Mouse (Mus musculus) cerebellum, postnatal 4 days (tissue): ENCODE measurements at regions not wholly inside any gene's neighbourhood (a gene's known extent, or its start where the extent isn't known, plus 50 kb on each side); places are given as distances from the start of the nearest gene placed in this dataset.

Source experiments
- DNase-seq, 2 experiments: peaks; one replicate each; pipeline ENCODE4 v3.0.0; 2022; ENCODE audit warnings: low spot score in 2 of 2, mixed read lengths in 1 of 2

DNA sequence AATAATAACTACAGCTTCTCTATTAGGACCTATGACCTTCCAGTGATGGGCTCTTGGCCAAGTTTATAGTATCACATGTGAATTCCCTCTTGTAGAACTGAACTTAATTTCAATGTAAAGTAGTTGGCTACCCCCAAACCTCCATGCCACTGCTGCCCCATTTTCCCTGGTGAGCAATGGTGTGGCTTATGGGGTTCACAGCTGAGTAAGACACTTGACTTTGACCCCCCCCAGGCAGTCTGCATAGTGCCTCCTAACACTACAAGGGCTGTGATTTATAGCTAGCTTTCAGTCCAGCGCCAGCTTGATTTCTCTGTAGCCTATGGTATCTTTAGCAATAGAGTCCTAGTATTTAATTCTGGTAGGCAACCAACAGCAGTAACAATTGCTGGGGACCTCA lies 113.1 kb downstream of the Mis18a start:
- no peak for DNase-seq

DNA sequence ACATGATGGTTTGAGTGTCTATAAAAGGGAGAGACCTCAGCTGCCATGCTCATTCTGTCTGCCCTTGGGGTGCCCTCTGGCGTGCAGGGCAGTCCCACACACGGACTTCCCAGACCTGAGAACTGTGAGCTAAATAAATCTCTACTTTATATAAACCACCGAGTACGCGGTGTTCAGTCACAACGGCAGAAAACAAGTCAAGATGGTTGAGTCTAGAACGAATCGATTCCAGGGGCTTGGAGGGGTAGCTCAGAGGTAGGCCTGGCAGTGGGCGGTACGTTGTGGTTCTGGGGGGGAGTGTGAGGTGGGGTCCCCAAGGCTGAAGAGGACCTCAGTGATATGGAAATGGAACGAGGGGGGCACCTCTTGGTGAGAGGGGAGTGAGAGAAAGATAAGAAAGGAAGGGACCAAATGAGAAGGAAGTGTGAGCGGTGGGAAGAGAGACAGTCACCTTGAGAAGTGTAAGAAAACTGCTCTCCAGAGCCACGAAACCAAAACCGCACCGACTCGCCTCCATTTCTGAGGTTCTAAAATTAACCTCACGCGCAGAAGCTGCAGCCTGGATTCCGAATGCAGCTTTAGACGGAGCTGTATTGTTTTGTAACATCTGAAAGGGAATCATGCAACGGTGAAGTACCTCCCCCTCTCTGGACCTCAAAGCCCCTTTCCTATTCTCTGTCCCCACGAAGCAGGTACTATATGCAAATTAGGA lies 117.0 kb downstream of the Mis18a start:
- DNase-seq, result no peak

DNA sequence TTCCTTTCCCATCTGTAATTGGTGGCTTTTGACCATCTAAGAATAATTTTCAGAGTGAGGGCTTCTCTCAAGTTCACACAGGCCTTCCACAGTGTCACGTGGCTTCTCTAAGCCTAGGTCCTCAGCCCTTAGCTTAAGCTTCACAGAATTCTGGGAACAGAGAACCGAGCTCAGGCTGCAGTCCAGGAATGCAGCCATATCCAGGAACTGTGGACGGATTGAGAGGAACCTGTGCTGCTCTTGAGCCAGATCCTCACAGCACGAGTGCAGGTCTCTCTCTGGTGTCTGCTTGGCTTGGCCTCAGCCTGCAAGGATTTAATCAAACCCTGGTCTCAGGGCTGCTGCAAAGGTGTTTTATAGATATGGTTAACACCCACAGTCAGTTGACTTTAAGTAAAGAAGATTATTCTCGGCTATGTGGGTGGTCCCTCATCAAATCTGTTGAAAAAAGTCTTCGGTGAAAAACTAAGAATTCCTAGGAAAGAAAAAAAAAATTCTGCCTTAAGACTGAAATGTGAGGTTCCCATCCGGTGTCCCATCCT lies 127.8 kb downstream of the Mis18a start:
- no peak for DNase-seq

DNA sequence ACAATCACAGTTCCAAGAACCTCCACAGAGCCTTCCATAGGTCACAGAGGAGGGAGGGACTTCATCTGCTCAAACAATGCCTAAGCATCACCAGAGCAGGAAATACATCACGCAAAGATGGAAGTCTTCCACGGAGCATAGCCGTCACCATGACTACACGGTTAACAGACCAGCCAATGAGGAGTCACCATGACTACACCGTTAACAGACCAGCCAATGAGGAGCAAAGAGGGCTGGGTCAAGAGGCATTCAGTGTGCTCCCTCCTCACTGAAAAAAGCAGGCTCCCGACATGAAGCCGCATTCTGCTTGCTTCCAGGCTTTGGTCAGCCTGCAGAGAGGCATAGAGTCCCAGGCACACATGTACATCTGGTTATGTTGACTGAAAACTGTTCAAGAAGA lies 128.5 kb downstream of the Mis18a start:
- no peak for DNase-seq

DNA sequence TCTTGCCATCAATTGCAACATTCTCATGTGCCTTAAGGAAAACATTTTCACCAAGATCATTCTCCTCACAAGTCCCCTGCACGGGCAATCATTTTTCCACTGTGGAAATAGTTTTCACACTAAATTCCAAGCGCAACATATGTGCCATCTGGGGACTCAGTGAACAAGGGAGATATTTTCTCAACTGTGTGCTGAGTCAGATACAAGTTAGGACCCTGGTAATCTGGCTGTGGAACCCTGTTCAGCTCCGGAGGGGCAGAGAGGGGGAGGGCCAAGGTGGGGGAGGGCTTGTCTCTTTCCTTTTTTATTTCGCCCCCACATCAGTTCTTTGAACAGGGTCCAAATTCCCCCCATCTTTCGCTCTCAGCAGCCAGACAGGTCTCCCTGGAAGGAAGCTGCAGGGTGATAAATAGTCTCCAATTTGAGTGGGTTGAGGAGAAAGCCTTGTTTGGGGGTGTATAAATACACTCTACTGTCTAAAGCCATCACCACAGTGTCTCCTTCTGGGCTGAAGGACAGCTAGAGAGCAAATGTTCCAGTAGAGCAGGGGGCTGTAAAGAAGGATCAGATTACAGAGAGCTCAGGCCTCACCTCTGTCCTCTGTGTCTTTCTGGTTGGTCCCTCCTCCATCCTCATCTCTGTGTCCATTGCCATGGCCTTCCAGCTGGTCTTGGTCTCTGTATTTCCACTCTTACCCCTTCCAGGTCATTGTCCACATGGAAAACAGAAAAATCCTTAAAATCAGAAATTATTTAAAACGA lies 134.3 kb downstream of the Mis18a start:
- DNase-seq, result no peak

DNA sequence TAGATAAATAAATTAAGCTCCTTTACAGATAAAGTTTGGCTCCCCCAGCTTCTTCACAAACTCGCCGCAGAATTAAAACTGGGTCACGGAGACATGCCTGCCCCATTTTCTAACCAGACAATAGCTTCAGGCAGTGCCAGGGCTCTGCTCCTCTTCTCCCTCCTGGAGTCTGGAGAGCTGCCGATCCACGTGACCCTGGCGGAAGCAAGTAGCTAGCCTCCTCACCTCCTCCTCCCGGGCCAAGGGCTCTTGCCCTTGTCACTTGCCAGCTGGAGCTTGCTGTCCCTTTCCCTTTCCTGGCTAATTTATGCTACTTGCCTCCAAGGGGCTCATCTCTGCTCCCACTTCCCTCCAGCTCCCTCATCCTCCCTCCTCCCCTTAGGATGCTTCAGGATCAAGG lies 142.0 kb downstream of the Mis18a start:
- no peak for DNase-seq

DNA sequence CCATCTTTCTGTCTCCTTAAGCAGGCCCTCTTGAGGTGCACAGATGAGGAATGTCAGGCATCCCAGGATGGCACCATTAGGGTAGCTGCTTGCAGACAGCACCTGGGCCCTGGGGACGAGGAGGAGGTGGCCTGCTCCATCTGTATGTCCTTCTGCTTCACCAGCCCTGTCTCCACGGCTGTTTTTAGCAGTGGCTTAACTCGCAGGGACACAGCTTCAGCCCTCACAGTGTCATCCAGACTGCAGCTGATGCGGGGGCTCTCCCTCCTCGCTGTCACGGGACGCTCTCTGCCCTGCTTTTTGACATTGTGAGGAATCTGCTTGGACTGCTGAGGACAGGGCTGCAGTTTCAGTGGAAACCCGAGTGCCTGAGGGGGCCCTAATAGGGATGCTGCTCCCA lies 146.8 kb downstream of the Mis18a start:
- no peak for DNase-seq

DNA sequence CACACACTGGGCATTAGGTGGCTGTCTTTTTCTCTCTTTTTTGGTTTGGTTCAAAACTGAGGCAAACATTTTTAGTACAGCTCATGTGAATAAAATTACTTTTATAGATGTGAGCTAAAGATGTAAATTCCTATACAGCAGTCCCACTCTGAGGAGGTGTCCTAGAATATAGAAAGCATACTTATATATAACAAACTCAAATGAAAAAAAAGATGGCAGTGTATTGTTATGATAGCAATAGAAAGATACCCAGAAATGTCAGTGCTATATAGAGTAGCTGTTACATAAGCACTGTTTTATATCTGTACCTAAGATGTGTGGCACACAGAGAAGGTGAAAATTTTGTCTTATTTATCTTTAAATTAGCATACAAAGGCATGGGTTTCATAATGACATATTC lies 156.1 kb downstream of the Mis18a start:
- no peak for DNase-seq

DNA sequence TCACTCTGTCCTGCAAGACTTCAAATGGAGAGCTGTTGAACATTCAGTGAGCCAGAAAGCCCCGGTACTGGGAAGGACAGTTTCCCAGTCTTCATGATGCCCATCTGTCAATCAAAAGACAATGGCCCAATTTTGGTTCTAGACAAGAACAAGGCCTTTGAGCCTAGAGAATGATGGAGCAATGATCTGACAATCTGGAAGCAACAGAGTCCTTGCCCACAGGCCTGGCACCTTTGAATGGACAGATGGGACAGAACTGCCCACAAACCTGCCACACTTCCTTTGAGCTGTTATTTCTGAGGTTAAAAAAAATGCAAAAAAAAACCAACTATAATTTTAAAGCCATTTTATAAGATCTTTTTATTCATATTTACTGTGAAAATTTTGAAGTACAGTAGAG lies 157.4 kb downstream of the Mis18a start:
- DNase-seq, result no peak

DNA sequence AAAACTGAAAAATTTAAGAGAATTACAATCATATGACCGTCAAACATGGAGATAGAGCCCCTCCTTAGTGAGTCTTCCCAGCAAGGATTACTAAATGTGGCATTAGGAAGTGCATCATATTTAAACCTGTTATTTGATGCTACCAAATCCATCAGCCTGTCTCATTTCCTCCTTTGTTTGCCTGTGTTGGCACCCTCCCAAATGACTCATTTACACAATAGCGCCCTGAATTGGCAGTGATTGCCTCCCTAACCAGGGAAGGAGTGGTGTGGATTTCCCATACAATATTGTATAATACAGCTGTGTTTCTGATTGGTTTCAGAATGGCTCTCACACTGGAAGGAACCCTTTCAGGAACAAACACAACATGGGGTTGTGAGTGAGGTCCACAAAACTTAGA lies 162.0 kb downstream of the Mis18a start:
- no peak for DNase-seq

DNA sequence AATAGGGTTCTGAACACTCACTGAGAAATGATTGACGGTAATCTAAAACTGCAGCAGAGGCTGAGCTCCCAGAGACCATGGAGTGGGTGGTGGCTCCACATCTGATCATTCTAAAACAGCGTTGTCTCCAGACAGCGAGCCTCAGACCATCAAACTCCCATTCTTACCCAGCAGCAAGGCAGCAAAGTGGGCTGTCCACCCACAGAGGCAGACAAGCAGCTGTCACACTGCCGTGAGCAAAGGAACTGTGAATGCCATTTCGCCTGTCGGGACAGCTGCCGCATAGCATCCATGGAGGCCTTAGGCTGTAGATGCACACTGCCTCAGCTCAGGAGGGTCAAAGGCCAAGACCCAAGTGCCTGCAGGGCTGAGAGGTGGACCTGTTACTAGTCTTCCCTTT lies 167.3 kb downstream of the Hunk start:
- no peak for DNase-seq

DNA sequence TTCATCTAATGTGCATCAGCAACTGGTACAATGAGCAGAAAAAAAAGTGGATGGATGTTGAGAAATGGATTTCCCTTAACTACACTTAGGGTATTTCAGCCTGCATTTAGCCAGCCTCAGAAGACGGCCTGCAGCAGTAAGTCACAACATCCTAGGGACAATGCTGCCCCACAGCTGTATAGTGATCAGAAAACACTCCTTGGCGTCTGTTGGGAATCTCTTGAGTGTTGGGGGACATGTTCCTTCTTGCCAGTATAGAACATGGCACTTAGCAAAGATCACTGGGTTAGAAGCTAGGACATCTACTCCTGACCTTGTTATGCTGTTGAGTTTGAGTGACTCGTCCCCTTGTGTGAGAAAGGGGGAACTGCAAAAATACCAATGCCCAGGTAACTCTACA lies 165.2 kb downstream of the Hunk start:
- no peak for DNase-seq

DNA sequence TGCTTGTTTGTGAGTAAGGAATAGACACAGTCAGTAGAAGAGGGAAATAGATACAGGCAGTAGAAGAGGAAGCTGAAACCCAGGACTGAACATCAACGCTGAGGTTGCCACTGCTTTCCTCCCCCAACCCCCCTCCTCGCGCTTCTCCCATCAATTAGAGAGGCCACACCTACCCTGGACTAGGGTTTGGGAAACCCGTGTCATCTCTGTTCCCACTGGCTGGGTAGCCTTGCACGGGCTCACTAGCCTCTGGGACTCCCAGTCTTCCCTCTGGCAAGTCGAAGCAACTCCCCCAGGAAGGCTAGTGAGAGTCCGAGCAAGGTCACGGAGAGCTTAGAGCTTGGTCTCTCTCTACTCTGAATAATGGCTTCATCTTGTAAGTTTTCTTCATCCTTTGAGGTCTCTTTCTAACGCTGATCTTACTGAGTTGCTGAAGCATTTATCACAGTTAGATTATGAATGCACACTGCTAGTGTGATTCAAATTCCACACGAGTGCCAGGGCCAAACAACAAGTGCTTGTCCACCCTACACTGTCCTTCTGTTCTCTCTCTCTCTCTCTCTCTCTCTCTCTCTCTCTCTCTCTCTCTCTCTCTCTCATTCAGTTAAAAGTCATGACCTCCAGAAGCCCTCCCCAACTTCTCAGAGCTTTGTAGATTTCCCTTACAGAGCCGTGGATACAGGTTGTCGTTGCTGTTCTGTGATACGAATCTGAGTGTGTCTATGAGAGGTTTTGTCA lies 164.4 kb downstream of the Hunk start:
- DNase-seq, result no peak
